Mouse (Mus musculus) lung, adult 18-20 months (tissue): Measurements from ENCODE around the gene Cep63.

Experiments used
- DNase-seq, 2 experiments: peaks; one replicate each; pipeline ENCODE4 v3.0.0; 2022; ENCODE audit warnings: mixed read lengths in 2 of 2

Gene Cep63

DNA sequence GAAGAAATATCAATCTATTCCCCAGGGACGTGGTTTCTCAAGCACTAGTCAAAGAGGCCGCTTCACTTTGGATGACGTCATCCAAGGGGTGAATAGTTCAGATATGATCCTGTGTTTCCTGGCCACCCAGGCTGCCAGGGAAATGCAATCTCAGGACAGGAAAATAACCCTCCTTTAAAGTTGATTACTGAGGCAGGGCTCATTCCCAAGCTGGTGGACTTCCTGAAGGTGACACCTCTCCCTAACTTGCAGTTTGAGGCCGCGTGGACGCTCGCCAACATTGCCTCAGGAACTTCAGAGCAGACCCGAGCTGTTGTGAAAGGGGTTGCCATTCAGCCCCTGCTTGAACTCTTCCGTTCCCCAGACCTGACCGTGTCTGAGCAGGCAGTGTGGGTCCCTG is 74.6 kb downstream of the Cep63 start:
- DNase-seq = peak in 1 of 2 experiments; percentile 15

DNA sequence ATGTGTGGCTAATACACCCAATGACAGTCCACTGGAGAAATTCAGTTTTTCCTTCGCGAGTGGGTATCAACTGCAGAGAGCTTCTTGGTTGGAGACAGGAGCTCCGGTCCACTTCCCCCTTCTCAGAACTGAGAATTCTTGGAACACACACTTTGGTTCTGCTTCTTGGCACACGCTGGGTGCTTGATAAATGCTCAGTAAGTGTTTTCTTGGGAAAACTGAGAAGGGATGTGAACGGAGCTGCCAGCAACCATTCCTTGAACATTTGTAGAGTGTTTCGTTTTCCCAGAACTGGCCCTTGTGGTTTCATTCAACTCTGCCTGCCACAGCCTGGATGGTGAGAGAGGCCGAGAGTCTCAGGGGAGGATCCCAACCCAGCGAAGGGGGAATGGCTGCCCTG is 77.1 kb downstream of the Cep63 start:
- peak in 1 of 2 experiments; percentile 6 for DNase-seq

DNA sequence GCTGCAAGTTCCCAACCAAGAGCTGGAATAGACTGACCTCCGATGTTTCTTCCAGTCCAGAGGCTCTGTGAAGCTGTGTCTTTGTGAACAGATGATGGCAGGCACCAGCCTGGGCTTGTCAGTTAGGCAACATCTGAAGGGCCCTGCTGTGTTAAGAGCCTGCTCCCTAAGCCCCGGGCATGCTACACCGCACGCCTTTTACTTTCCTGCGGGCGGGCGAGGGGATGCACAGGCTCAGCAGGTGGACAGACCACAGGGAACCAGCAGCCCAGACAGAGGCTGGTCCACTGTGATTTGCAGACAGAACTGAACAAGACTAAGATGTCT is 79.3 kb downstream of the Cep63 start:
- no peak for DNase-seq

DNA sequence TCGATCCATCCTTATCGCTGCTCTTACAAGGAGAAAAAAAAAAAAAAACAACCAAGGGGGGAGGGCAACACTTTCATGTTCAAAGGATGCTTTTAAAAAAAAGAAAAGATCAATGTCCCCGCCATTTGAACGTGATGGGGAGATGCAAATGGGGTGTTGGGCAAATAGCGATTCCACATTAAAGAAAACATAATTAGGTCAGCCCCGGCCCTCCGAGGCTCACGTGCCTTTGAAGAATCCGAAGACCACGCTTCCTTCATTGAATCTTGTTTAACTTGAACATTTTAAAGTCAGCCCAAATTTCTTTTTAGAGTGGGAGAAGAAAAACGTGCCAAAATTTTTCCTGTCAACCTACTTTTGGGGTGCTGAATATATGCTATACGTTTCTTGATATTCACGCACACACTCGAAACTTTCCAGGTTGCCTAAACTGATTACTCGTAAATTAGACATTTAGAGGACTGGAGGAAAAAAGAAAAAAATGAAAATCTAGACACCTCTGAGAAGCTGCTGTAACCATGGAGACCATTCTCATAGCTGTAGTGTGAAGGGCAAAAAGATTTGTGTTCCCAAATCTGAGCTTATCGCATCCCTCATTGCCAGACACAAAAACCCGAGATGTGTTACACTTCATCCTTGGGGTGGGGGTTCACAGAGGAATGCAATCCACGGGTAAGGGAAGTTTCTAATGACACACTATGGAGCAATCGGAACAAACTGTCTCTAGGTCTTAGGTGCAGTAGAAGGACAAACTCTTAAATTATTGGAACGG is 79.9 kb downstream of the Cep63 start:
- no peak for DNase-seq

DNA sequence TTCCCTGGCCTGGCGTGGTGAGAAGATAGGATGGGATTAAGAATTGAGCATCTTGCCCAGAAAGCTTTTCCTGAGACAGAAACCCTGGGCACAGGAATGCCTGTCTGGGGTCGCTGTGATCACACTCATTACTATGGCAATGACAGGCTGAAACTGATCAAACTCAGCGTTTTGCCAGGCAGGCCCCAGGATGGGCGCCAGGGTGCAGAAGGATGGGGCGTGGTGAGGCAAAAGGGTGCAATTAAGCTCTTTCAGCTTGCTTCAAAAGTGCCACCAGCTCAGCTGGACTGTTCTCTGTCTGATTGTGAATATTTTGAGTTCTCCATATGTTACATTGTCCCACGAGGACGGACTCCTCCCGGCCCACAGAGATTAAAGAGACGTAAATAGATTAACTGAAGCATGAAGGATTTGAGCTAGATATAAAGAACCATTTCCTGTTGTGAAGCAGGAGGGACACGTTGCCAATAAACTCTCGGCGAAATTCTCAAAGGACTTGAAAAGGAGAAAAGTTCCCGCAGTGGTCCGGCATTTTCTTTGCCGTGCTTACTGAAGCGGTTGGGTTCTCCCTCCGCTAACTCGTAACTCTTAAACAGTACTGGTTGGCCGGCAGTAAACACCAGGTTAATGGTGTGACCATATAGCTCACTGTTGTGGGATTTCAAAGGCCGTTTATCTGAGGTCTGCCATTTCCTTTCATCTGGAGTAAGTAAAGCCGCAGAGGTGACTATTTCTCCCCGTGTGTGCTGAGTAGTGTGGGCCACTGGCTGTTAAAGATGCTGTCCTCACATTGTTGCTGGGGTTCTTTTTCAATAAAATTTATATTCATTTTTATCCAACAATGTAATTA is 80.7 kb downstream of the Cep63 start:
- DNase-seq = no peak

DNA sequence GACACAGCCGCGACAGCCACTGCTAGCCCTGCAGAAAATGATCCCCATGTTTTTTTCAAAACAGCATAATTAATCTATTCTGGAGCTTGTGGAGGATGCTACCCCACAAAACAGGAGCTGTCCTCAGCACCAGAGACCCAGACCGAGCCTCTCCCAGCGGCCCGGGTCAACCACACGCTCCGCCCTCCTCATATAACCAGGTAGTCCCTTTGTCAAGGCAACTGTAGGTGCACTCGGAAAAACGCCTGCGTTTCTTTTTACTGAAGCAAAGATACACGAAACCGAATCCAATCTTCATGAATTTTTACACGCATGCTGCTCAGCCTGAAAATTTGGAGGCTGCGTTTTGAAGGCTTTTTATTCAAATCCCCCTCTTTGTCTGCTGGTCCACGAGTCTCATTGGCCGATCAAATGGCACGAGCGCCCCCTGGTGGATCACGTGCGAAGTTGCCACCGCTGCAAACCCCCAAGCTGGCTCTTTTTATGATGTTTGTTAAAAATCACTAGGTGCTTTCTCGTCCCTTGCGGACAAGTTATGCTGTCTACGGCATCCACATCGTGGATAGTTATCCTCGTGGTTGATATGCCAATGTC is 81.5 kb downstream of the Cep63 start:
- DNase-seq = peak; percentile 59 to 63

DNA sequence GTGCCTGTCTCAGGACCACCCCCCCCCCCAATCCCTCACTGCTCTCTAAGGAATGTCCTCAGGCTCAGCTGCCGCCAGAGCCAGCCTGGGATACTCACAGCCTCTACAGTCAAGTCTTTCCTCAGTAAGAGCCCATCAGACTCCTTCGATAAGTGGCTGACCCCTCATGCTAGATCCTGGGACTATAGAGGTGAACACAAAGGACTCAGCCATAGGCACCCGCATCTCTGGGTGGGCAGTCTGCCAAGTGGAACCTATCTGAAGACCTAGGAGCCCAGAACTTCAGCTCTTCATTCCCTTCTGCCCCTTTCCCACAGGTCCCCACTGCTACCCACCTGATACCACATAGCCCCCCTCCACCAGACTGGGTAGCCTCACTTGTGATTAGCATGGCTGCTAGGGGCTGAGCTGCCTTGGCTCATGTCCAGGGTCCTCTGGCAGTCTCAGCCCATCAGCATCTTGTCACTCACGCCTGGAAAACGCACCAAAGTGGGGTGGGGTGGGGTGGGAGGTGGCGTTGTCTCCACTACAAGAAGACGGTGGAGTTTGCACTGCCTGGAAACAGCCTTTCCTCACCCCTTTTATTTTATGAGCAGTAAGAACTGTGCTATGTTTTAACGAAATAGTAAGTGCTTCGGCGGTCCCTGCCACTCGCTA is 82.1 kb downstream of the Cep63 start:
- no peak for DNase-seq

DNA sequence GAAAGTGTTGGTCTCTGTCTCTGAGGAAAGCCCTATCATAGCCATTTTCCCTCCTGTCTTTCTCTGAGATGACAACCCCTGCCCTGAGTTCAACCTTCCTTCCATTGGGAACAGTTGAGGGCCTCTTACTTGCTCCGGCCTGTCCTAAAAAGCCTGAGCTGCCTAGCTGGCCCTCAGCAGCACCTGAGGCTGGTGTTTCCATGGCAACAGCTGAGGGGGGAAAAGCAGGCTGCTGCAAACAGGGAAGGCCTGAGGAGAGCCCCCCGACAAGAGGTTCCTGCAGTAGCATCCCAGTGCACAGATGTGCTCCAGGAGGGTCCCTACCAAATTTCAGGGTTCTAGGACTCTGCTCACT is 82.6 kb downstream of the Cep63 start:
- DNase-seq = no peak

DNA sequence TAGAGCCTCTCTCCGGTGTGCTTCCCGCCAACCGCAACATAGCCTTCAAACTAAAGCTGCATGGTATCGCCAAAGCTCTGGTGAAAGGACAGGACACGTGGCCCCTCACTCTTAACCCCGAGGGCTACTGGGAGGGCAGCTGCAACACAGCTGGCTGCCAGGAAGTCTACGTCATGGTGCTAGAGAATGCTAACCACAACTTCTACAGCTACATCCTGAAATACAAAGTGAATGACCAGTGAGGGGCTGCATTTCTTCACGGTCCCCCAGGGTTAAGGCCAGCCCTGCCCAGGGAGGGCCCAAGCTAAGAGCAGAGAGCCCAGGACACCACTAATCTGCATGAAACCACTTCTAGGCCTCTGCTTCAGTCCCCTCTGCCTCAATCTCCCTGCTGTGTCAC is 83.8 kb downstream of the Cep63 start:
- no peak for DNase-seq

DNA sequence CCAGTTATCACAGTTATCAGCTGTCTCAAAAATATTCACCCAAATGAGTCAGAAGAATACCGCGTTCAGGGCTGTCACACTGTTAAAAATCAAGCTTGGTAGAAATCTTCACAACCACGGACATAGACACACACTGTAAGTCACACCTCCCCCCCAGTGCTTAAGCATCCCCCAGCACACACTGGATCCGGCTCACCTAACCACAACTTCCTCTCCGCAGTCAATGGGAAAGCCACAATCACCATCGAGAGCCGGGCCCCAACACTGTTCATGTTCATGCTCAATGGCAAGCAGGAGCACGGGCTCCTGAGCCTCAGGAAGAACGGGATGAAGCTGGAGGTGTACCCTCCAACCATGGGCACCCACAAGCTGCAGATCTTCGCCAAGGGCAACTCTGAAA is 84.7 kb downstream of the Cep63 start:
- no peak for DNase-seq

DNA sequence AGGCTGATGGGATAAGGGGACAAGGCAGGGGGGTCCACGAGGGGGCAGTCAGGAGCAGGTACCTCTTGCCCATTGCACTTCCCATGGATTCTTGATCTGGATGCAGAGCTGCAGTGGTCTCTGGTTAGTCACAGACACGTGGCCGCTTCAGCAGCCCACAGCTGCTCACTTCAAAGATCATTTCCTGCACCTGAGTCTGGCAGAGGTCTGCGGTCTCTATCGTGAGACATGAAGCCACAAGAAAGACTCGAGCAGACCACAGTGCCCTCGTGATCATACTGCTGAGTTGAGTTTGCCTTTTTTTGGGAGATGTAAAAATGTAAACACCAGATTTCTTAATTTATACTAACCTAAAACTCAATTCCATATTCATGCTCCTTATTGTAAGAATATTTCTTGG is 86.6 kb downstream of the Cep63 start:
- no peak for DNase-seq

DNA sequence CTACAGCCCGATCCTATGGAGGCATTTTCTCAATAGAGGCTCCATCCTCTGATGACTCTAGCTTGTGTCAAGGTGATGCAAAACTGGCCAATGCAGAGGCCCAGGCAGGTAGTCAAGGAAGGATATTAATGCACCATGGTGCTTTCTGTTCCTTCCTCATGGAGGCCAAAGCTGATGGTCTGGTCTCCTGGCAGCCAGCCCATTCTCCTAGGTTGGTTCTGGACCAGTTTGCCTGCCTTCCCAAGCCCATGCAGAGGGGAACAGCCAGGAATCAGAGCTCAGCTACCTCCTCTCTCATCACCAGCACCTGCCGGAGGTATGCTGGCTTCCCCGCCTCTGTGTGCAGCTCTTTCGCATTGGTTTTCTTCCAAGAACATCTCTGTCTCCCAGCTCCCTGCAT is 89.4 kb downstream of the Cep63 start:
- DNase-seq = no peak
